Mouse (Mus musculus): ENCODE measurements around the gene Map3k3.

The Map3k3 gene

DNA sequence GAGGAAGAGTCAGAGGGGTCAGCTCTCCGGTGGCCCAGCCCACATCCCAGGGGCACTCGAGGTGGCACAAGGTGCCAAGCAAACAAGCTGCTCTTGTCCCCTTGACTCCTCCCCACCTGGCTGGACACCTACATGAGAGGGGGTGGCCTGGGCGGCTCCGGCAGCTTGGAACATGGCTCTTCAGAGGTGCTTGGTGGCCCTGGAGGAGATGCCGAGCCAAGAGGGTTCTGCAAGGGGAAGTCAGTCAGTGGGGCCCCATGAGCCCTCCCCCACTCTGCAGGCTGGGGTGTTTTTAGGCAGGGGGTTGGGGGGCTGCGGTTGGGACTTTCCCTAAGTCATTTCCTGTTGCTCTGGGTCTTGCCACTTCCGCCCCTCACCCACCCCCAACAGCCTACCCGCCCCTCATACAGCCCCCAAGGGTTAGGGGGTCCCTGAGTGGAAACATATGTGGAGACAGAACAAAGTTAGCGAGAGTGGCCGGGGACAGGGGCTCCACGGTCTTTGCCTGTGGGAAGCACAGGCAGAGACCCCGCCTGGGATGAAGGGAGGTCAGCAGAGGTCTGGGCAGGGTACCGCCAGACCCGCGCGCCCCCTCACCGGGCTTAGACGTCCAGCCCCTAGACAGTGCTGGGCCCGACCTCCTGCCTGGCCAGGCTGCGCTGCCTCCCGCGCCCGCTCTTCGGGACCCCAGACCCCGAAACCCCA is 75.0 kb downstream of the Map3k3 start:
- DNase-seq, result peak; percentile 44

DNA sequence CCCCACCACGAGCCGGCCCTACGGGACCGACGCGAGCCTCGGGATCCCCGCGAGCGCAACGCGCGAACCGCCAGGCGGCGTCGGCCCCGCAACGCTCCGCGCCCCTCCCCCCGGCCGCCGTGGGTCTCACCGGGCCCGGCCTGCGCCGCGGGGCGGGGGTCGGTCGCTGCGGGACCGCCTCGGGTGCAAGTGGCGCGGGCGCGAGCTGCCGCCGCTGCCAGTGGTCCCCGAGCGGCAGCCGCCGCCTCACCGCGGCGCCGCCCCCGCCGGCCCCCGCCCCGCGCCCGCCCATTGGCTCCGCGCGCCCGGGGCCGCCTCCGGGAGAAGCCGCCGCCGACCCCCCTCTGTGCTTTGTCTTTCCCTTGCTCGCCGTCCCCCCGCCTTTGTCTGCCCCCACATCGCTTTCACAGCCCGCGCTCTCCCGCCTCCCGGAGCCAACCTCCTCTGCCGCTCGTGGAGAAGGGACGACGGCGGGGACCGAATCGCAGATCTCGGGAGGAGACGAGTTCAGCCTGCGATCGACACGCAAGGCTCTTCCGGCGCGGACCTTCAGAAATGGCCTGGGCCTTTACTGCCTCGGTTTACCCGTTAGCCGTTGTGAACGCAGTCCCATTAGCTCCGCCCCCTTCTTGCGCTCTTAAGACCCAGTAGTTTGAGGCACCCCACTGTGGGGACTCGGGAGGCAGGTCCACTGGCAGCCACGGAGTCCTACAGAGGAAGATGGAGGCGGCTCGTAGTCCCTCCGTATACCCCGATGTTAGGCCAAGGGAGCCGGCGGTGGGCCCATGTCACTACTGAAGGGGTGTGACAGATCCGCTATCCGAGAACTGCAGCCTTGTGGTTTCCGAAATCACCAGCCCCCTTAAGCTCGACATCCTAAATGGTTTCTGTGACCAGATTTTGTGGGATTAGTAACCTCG is 75.8 kb downstream of the Map3k3 start:
- peak; percentile 87 for DNase-seq

DNA sequence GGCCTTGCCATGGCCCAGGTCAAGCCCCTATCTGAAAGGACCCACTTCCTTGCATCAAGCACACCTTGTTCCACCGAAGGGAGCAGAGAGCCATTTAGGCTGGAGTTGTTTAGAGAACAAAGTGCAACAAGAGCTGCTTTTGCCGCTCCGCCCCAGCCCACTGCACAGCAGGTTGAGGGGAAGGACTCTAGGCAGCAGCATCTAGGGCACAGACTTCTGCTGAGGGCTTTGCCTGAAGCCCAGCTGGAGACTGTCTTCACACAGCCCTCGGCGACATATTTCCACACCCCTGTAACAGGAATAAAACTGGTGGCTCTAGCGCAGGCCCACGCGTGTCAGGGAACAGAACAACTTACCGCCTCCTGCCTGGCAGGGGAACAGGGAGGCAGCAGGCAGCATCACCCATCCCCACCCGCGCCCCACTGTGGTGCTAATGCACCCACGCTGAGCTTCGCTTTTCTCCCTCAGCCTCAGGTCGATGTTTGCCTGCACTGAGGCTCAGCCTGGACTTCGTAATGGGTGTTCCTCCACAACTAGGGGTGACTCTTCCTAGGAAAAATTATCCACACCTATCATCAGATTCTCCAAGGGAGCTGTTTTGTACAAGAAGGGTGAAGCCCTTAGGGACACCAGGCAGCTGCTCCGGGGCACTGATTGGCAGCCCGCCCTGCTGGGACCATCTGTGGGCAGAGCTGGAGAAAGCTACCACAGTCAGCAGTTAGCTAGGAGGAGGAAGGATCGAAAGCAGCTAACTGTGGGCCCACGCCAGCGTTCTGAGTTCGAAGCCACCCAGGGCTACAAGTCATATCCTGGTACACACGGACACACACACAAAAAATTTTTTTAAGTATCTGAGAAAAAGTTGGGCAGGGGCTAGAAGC is 76.7 kb downstream of the Map3k3 start, which contains the start of the genes Gm10840 and Limd2:
Gene Gm10840 (plus strand): TSS at position 10 of the 881 bp plus-strand sequence.
Gene Limd2 (minus strand): TSS at position 20 of the 881 bp plus-strand sequence.
- peak; percentile 79 for DNase-seq

DNA sequence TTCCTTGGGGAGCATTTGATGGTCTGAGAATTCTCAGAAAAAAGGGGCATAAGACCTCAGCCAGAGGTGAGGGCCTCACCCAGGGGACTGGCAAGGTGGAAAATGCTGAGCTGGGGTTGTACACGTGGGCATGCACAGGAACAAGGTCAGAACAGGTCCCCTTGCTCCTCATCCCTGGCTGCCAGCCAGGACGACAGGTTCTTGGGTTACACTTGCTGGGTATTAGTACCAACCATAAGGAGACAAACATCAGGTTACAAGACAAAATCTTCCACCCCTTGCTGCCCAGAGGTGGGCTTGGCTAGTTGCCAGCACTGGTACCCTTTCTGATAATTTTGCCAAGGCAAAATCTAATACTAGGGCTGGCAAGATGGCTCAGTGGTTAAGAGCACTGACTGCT is 77.8 kb downstream of the Map3k3 start:
- DNase-seq, result no peak

DNA sequence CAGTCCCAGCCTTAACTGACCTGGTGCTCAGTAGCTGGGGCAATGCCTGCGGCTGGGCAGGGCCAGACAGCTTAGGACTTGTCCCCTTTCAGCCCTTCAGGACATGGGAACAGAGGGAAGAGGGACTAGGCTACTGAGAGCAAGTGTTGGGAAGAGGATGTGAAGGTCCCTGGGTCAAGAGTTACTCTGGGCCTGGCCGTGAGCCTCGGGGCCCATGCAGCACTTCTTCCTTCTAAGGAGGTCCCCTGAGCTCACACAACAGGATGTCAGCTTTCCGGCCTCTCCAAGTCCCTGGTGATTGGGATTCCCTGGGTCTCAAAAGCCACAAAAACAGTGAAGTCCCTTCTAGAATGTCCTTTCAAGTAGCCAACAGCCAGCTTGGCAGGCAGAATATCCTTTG is 79.1 kb downstream of the Map3k3 start:
- DNase-seq, result no peak

DNA sequence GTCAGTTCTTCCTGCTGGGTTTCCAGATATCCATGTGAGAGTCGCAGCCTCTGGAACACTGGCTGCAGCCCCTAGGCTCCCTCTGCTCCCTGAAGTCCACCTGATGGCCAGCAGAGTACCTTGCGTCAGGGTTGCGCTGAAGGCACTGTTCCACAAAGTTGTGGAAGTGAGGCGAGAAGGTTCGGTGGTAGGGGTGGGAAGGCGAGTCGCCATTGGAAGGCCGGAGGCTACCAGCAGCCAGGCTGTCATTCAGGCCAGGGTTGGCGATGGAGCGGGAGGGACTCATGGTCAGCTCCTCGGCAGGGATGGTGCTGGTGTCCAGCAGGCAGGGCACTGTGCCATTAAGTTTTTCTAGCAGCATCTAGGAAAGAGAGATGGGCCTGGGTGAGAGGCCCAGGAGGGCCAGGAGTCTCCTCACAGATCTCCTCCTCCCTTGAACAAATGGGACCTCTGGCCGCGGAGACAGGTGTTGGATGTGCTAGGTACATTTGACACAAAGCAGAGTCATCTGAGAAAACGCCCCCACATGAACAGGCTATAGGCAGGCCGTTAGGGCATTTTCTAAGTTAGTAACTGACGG is 80.3 kb downstream of the Map3k3 start:
- no peak for DNase-seq

DNA sequence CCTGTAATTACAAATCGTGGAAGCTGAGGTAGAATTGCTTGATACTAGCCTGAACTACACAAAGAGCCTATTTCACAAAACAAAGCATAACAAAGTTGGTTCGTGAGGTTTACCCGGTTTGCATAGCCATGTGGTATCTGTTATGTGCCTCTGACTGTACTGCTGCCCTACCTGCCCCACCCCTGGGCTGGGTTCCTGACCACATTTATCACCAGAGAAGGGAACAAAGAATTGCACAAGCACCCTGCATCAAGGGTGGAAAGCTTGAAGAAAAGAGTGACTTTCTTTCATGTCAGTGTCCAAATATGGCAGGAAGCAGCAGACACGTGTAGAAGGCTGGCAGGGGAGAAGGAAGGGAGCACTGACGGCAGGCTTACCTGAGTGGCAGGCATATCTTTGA is 83.0 kb downstream of the Map3k3 start:
- no peak for DNase-seq

DNA sequence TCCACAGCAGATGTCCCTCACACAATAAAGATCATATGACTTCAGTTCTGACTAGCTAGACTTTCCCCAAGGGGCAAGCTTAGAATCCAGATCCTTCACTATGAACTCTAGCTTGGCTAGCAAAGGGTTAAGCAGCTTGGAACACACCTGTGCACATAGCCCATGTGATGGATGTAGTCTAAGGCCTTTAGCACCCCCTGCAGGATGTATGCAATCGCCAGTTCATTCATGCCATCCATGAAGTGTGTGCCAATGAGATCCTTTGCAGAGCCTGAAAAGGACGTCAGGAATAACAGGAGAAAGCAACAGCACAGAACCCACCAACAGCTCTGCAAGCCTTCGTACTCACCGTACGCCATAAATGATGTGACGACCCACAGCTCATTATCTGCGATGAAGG is 86.4 kb downstream of the Map3k3 start:
- no peak for DNase-seq

DNA sequence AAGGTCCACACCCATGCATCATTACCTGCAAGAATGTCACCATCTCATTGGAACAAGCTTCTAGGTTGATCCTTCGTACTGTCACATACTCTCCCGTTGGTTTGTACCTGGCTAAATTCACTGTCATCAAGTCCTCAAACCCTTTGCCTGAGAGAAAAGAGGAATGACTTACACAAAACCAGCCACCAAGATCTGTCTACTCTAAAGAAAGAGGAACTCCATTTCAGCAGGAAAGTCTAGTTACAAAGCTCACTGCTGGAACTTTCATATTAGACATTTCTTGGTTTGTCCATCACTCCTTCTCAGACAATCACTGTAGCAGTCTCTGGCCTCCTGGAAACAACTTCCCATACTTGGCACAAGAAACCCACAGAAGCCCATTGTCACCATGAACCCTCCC is 88.8 kb downstream of the Map3k3 start:
- DNase-seq, result no peak

DNA sequence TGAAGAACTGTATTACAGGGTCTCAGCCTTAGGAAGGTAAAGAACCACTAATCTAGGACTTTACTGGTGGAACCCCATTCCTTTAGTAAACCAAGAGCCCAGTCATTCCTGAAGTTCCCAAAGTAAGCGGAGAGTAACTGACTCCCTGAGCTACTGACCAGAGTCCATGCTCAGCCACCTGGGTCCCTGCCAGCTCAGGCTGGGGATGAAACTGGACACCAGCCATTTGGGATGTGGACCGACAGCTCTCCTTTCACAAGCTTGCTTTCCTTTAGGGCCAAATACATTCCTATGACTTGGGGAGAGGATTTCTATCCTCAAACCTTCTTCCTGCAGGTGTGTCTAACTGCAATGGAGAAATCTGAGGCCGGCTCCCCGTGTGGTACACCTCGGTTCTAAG is 90.0 kb downstream of the Map3k3 start:
- no peak for DNase-seq

DNA sequence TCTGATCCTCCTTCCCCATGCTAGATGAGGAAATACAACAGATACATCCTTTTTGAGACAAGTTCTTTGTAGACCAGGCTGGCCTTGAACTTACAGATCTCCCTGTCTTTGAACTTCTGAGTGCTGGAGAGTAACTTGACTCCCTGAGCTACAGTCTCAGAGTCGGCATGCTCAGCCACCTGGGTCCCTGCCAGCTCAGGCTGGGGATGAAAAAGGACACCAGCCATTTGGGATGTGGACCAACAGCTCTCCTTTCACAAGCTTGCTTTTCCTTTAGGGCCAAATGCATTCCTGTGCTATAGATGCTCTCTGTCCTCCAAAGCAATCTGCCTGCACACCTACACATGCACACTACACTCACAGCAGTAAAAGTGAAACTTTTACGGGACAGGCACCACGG is 90.7 kb downstream of the Map3k3 start:
- DNase-seq, result no peak

DNA sequence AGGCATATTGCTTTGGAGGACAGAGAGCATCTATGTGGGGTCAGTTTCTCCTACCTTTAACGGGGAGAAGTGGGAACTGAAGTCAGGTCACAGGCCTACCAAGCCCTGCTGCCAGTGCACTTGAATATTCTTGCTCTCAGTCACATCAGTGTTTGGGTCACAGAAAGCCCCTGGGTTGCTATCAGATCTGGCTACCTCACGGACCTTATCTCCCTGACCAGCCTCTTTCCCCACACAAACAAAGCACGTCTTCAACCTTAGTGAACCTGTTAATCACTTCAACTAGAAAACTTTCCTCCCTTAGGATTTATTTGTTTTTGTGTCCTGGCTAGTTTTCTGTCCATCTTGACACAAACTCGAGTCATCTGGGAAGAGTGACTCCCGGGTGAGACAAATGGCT is 92.0 kb downstream of the Map3k3 start:
- no peak for DNase-seq

DNA sequence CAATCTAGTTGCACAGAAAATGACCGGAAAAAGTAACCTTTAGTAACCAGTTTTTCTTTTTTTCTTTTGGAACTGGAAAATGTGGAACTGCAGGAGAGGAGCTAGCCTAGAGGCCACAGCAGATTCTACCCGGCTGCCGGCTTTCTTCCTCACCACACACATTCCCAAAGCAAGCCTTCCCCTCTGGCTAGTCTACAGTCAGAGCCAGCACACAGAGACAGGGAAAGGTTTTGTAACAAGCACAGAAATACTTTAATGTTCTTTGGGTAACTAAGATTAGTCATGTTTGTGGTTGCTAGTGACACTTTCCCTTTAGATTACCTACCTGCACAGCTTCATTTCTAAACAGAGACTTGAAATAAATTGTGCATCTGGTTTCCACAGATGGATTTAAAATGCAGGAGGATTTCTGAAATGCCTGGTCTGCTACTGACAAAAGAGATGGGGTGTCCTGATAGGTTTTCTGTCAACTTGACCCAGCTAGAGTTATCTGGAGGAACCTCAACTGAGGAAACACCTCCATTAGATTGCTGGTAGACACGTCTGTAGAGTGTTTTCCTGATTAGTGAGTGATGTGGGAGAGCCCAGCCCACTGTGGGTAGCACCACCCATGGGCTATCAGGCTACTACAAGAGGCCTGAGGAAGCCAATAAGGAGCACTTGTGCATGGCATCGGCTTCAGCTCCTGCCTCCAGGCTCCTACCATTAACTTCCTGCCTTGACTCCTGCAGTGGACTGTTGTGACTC is 93.8 kb downstream of the Map3k3 start:
- DNase-seq, result no peak

DNA sequence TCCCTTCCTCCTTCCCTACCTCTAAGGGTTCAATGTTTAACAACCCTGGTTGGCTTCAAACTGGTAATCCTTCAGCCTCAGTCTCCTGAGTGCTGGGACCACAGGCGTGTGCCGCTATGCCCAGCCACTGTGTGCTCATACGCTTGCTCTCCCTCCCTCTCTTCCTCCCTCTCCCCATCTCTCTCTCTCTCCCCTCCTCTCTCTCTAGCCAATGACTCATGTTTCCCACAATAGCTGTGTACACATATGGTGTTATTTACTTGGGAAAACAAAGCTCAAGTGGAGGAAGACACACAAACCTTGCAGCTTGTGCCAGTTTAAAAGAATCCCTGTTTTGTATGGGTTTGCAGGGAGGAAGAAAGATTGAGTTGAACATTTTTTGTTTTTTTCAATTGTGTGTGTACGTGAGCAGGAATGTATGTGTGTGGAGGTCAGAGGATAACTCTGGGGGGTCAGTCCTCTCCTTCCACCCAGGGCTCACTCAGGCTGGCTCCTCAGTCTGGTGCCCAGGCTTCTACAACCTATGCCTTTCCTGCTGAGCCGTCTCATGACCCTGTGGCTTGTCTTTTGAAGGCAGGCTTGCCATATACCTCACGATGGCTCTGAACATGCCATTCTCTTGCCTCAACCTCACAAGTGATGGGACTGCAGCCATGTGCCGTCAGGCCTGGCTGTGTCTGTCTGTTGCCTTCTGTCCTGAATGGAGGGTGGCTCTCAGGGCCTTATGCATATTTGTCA is 95.5 kb downstream of the Map3k3 start:
- DNase-seq, result no peak

DNA sequence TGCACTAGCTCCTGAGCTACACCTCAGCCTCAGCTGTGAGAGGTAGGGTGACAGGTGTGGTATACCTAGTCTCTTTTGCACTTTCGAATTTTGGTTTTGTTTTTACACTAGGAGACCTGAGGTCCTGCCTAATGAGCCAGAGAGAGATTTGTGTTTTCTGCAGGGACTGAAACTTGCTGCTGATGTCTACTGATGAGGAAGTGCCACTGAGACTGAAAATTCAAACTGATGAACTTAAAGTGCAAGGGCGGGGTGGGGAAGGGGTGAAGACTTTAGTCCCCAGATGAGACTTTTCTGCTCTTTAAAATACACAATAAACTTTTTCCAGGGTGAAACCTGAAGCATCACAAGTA is 96.0 kb downstream of the Map3k3 start:
- no peak for DNase-seq

DNA sequence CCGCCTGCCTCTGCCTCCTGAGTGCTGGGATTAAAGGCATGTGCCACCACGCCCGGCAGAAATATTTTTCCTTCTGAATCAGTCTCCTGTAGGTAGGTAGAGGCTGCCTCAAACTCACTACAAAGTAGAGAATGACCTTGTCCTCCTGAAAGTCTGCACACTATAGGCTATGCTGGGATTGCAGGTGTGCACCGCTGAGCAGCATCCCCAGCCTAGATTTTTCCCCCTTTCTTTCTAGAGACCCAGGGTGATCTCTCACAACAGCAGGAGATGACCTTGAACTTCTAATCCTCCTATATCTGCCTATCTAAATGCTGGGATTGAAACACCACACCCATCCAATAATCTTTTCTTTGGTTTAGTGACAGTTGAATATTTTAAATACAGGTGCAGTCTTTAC is 102.9 kb downstream of the Map3k3 start:
- DNase-seq, result no peak

DNA sequence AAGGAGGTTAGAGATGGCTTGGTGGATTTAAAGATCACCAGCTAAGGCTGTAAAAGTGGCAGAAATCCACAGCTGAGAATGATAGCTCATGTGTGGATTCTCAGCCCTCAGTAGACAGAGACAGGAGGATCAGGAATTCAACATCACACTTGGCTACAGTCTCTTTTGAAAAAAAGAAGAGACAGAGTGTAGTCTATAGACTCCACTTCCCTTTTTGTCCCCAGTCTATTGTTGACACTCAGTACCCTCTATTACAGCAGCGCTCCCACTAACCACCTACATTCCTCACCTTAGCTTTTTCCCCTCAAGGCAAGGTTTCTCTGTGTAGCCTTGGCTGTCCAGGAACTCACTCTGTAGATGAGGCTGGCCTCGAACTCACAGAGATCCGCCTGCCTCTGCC is 107.3 kb downstream of the Map3k3 start:
- DNase-seq, result no peak

DNA sequence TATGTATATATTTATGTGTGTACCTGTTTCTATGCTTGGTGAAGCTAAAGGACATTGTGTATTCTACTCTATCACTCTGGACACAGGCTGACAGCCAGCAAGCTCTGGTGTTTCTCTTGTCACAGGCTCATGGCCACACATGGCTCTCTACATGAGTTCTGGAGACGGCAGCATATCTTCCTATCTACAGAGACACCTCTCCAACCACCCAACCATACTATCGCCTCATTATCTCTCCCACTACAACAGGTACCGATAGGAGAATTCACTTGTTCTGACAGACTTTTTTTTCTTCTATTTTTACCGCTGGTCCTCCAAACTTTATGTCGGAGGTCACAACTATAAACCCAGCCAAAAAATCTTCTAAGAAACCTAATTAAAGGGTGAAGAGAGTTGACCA is 107.8 kb downstream of the Map3k3 start:
- DNase-seq, result no peak

DNA sequence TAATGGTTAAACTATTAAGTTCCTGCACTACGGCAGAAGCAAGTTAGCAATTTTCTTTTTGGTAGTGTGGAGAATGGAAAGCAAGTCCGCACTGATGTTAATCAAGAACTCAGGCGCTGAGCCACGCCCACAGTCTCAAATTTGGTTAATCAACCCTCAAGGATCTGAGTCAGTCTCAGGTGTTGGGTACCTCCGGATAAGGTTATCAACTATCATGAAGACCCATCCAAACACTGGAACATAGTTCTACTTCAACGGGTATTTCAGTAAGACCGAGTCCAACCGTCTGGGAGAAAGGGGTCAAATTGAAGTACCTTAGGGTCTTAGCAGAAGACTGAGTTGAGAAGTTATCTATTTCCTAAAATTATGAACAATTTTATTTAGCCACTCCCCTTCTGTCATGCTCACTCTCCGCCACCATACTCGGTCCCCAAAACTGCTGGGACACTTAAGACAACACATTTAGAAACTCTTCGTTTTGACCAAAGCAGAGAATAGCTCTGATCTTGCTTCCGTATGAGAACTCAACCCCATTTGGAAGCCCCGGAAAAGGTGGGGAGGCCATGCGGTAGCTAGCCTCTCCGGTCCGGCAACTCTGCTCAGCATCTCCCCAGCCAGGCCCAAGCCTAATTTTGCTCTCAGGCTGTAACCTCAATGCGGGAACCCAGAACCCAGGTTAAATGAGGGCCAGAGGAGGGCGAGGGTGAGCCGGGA is 108.4 kb downstream of the Map3k3 start:
- DNase-seq, result no peak

DNA sequence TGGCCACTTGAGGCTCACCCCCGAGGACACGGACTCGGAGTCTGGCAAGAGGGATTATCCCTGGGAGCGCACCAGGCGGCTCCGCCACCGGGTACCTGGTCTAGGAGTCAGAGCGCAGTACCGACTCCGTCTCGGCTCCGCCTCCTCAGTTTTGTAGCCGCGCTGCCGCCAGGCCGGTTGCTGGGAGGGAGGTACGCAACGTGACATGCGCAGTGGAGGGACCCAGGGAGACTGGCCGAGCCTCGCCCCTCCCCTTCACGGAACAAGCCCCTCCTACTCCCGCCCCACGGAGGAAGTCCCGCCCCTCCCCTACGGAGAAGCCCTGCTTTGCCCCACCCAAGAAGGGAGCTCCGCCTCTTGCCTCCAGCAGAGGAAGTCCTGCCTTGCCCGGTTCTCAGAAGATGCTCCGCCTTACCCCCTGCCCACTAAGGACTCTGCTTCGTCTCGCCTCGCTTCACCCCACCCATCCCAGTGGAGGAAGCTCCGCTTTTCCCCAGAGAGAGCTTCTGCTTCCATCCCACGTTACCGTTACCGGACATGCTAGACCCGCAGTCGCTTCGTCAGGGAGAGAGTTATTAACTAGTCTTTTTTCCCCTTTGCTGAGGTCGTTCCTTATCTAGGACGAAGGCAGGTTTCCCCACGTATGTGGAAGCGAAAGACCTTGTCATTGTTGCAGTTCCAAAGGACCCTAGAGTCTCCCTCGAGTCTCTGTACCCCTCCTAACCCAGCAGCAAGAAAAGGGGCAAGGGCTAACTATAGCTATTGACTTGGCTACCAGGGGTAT is 109.2 kb downstream of the Map3k3 start:
- DNase-seq, result peak; percentile 95

Measured in right cerebral cortex, postnatal 14 days (tissue).